Mouse (Mus musculus): Measurements from ENCODE around the gene Btnl9.
"Not testable (repeated sequence)": the region's sequence is repeated elsewhere in the genome, so short reads cannot be mapped to it uniquely, and the experiment has no call there.

Gene Btnl9

GRCm38 (mm10) chr11:49176047-49176779 lies 10.7 kb downstream of the Btnl9 start:
- DNase-seq, result not testable (repeated sequence)

- DNase-seq, result no peak
Measured at GRCm38 (mm10) chr11:49175345-49175744, 11.6 kb downstream of the Btnl9 start.

- no peak for DNase-seq
Measured at GRCm38 (mm10) chr11:49170576-49170975, 16.4 kb downstream of the Btnl9 start.

DNA sequence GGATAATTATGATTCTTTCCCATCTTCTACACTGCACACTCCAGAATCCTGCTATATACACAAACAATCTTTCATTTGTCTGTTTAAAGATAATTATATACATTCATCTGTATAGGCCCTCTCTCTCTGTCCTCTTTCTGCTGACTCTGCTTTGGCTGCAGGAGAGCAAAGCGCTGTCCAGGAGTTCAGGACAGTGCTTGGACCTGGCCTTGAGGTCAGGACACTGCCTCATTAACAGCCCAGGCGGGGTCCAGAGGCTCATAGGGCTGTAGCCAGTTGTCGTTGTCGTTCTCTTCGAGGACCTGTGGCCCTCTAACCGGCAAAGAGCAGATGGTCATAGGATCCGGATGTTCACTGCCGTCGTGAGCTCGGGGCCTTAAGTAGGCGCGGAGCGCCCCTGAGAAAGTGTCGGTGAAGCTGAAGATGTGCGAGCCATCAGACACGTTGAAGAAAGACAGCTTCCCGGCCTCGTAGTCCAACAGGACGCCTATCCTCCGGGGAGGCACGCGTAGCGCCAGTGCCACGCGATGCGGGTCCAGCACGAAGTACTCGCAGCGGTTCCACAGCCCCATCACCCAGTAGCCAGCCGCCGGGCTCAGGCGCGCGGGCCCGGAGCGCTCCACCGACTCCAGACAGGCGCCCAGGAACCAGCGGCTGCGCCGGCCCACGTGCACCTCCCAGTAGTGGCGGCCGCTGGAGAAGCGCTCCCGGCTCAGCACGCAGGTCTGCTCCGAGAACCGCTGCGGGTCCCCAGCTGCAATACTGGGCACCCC lies 17.9 kb downstream of the Btnl9 start:
- peak; percentile 8 to 45 for DNase-seq

GRCm38 (mm10) chr11:49156821-49157814 lies 29.8 kb downstream of the Btnl9 start:
- DNase-seq, result no peak

DNA sequence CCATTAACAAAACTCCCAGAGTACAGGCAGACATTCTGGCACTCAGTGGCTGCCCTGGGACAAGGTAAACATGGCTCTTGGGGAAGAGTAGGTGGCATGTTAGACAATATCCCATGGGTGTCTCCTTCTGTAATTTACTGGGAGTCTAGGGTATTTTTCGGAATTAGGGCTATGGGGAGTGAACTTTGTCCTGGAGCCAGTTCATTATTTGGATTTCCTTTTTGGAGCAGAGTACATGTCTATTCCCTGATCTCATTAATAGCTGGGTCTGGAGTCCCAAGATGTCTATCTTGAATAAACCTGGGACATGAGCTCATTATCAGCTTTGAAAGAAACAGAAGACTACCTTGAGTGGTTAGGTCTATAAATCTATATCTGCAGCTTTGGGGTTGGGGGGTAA lies 32.9 kb downstream of the Btnl9 start, which contains the start of gene Olfr1394:
TSS of gene Olfr1394 (plus strand) at position 301 of the 400 bp plus-strand sequence.
- DNase-seq, result no peak

DNA sequence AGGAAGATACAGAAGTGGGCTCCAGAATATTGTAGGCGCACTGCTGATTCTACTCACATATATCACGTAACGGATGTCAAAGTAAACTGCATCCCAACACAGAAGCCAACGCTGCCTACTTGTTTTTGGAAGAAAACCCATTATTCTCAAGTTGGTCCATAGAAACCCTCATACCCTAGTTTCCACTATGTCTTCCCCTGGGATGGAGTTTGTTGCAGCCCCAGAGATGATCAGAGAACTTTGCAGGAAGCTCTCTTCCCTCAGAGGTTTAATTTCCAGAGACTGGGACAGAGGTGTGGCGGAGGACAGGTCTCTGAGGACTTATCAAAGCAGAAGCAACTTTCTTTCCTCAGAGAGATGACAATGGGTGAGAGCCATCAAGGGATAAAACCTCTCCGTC lies 45.0 kb downstream of the Btnl9 start, which contains the start of gene Olfr1395:
TSS of gene Olfr1395 (plus strand) at position 301 of the 400 bp plus-strand sequence.
- no peak for DNase-seq

DNA sequence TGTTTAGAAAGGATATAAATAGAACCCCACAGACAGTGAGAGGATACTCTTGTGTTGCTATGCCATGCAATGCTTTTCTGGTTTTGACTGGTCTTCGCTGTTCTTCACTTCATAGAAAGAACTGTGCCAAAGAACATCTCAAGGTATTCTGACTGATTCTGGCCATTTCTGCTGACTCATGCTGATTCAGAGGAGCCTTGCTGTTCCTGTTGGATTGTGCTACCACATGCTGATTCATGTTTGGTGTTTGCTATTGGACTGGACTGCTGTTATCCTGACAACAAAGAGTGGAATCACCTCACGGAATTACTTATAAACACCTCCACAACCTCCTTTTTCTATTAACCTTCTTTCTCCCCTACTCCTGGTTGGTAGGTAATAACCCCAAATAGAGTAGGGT lies 62.8 kb downstream of the Btnl9 start:
- DNase-seq, result no peak

- no peak for DNase-seq
Measured at GRCm38 (mm10) chr11:49119635-49120034, 67.3 kb downstream of the Btnl9 start.

All from kidney, postnatal 25 days (tissue).